Mouse (Mus musculus) T-helper 17 cell (primary cell): ENCODE results near the gene Zfp62.

Source experiments
- in situ Hi-C, 2 experiments: fragments of 300-600 bp; cut with MboI, MseI; formaldehyde crosslinking; loops; 1 replicate in 1 of 2; 2 replicates in 1 of 2; pipeline ENCODE4 v1.15.1; 2025; ENCODE audit warnings: high pct_unique_total_duplicates in 2 of 2

Zfp62 gene

DNA sequence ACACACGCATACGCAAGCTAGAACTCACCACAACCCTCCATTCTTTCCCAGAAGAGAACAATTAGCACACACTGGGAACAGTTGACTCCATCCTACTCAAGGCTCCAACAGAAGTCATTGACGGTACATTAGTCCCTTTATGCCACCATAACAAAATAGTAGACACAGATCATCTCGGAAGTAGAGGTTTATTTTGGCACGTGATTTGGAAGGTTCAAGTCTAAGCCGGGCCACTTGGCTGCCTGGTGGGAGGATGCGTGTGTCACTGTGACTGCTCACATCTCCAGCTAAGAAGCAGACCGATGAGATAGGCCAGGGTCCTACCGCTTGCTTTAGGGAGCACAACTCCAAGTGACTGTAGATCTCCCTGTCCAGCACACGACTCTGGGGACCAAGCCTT lies 64.2 kb downstream of the Zfp62 start:
- in situ Hi-C loops: loop anchor here in 1 of 2 experiments (5.0 kb wide), 1 partner anchor 160 kb away; no protein-coding TSS in a partner anchor

DNA sequence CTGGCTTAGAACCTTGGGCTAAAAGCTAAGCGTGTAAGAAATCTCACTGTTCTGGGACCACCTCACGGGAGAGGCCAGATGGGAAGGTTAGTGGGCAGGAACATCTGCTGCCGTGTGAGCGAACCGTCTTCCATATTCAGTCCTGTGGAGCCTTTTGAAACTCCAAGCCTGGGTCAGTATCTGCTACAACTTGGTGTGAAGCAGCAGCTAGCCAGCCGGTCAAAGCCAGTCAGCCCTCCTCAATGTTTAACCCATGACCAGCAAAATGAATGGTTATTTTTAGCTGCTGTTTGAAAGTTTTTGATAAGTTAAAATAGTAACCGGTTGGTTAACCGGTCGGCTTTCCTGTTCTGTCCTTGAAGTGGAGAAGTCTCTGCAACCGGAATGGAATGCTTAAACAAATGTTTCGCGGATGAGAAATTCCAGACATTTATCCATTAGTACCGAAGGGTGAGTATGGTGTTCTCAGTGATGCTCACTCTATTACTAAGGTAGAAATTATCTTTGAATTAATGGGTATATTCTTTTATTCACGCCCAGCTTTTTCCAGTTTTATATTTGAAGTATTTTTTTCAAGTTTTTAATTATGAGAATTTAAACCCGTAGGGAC lies 65.0 kb downstream of the Zfp62 start:
- in situ Hi-C loops: loop anchor here in 1 of 2 experiments (5.0 kb wide), 1 partner anchor 161 kb away; no protein-coding TSS in a partner anchor
